Mouse (Mus musculus): ENCODE data around the gene Hpcal4. TPM values are rescaled to one million over a fixed set of nuclear protein-coding genes. Genes with fewer than 3 reads are reported as not detected.
A peak's percentile ranks its signal among the peaks of the same experiment; 100 is the strongest.
"Not testable (repeated sequence)": the region's sequence is repeated elsewhere in the genome, so short reads cannot be mapped to it uniquely, and the experiment has no call there.

Gene Hpcal4
- 100 to 1,000 TPM; 530 to 532 TPM for total RNA-seq (2021)
- long read RNA-seq, experiment 1, full-length matches to known transcripts = 1,048 of 1,239 reads
- long read RNA-seq, experiment 1, partial matches to known transcripts = 181 of 1,239 reads
- long read RNA-seq, experiment 1, other reads (novel, unspliced or antisense) = 10 of 1,239 reads
- long read RNA-seq, experiment 2, full-length matches to known transcripts = 1,216 of 1,383 reads
- long read RNA-seq, experiment 2, partial matches to known transcripts = 157 of 1,383 reads
- long read RNA-seq, experiment 2, other reads (novel, unspliced or antisense) = 10 of 1,383 reads

DNA sequence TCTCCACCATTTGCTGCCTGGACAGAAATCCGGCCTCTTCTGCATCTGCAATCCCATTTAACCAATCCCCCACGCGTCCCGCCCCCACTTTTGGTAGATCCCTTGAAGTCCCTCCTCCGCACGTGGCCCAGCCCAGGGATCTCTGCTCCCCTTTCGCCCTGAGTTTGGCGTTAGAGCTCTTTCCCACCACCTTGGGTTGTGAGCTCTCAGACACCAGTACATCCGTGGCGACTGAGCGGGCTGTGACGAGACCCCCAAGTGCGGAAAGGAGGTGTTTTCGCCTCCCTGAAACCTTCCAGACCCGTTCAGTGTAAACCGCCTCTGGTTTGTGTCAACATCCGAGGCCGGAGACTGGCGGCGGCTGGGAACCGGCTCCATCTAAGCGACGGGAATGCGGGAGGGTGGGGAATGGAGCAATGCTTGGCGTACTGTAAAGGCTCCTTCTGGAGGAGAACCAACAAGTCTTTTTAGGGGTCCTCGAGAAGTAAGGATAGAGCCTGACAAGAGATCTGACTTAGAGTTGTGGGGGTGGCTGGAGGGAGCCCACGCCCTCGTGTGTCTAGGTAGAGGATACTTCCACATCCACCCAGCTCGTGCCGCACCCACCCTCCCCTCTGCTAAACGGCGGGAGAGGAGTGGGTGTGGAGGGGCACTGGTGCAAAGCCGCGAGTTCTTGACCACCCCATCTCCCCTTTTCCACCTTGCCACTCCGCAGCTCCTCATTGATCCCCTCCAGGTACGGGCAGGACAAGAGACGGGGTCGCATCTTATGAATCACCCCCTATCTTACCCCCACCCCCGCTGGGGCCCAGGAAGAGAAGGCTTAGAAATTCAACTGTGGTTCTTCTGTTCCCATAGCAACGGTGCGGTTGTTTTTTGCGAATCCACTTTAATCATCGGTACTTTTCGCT, at the start of gene Hpcal4:
TSS of gene Hpcal4 (plus strand) at position 900 of the 911 bp plus-strand sequence.
- DNase-seq (ENCODE audit: extremely low spot score in 1 of 2, low spot score in 2 of 2) = peak; percentile 63 to 66
- no peak for TF ChIP-seq CTCF (IDR thresholded peaks at IDR 0.05)
- Histone ChIP-seq H3K27ac (peak within 1 kb of the TSS; percentile 96), H3K4me3 (peak within 1 kb of the TSS; percentile 80)
- intact Hi-C loops (cut with DNase I) = loop anchor here (2.0 kb wide), 1 partner anchor 18 kb away; no protein-coding TSS in a partner anchor

DNA sequence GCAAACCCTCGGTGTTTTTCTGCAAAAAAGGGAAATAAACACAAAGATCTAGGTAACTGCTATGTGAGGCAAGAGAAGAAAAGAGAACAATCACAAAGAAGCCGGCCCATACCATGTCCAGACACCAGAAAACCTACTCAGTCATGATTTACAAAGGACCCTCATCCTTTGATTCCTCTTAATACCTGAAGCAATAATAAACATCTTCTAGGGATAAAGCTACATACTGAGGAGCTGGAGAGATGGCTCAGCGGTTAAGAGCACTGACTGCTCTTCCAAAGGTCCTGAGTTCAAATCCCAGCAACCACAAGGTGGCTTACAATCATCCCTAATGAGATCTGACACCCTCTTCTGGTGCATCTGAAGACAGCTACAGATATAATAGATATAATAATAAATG, 45.5 kb upstream of the Hpcal4 start:
- H3K27ac ChIP-seq = no peak overlapping the region
- DNase-seq (ENCODE audit: extremely low spot score in 1 of 2, low spot score in 2 of 2) = no peak
- H3K4me3 ChIP-seq = no peak overlapping the region
- intact Hi-C loops (cut with DNase I) = no loop called here
- no peak for TF ChIP-seq CTCF (IDR thresholded peaks at IDR 0.05)

DNA sequence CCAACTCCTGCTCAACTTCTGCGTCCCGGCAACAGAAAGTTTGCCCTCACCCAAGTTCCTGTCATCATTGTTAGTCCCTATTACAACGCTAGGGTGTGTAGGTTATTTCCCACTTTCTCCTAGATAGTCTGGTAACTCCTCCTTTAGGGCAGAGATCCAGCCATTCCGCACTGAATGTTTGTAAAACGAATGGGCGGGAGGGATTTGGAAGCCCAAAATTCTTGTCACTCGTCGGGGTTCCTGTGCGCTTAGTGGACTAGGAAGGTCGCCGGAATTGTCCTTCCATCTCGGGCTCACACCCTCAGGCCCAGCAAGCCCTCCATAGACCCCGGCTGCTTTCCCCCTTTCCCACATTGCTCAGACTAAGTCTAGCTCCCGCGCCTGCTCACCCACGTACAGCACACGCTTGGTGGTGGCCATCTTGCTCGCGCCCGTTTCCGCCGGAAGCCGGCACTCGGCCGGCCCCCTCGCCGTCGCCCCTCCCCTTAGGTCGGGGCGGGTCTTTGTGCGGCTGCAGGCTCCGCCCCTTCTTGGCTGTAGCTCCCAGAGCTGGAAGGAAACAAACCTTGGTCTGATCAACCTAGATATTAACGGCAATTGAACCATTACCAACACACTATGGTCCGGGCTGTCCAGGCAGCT, 43.4 kb upstream of the Hpcal4 start, which contains the start of gene Ppie:
TSS of gene Ppie (minus strand) at position 439 of the 642 bp plus-strand sequence.
- intact Hi-C loops (cut with DNase I) = no loop called here
- DNase-seq (ENCODE audit: extremely low spot score in 1 of 2, low spot score in 2 of 2) = peak; percentile 69 to 73
- H3K4me3 ChIP-seq = peak within 1 kb of the TSS; percentile 78
- peak within 1 kb of the TSS; percentile 45; the same call in 1 of the 2 replicates for H3K27ac ChIP-seq
- TF ChIP-seq CTCF (IDR thresholded peaks at IDR 0.05) = no peak; the same call in 1 of the 2 replicates

DNA sequence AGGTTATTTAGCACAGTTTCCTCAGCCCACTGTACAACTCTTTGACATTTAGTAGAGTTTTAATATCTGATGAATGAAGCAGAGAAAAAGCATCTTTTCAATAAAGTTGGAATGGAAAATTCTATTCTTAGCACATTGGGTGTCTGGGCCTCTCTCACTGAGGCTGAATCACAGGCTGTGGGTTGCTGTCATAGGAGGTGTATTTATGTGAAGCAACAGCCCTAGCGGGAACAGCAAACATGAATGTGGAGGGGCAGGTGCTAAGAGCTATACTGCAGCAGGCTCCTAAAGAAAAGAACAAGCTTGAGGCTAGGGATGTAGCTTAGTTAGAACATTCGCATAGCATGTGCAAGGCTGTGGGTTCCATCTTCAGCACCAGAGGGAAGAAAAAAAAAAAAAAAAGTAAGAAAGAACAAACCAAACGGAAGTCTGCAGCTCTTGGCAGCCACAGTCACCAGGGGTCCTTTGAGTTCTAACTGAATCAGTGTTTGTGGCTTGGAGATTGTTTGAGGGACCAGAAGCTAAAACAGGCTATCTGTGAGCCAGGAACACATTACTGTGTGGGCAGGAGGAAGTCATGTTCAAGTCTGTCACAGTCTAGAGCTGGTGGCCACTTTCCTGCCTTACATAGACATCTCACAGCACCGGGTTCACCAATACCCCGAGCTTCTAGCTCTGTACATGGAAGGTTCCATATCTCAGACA, 35.4 kb upstream of the Hpcal4 start:
- intact Hi-C loops (cut with DNase I) = loop anchor here (1.0 kb wide), 1 partner anchor 17 kb away; no protein-coding TSS in a partner anchor
- Histone ChIP-seq H3K27ac (peak overlapping the region; percentile 57), H3K4me3 (no peak overlapping the region)
- TF ChIP-seq CTCF (IDR thresholded peaks at IDR 0.05) = no peak; the same call in 1 of the 2 replicates
- peak; percentile 26 to 55 for DNase-seq (ENCODE audit: extremely low spot score in 1 of 2, low spot score in 2 of 2)

DNA sequence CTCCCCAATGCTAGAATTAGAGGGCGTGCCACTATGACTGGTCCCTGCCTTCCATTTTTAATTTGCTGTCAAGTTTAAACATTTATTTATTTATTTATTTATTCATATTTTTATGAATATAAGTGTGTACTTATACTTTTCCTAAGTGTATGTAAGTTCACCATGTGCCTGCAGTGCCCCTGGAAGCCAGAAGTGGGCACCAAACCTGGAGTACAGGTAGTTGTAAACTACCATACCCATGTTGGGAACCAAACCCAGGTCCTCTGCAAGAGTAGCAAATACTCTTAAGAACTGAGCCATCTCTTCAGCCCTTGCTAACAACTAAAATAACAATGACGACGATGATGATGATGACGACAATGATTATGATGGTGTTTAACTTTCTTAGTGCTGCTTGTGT, 31.0 kb upstream of the Hpcal4 start:
- Histone ChIP-seq H3K4me3 (no peak overlapping the region), H3K27ac (no peak overlapping the region)
- DNase-seq (ENCODE audit: extremely low spot score in 1 of 2, low spot score in 2 of 2) = no peak
- intact Hi-C loops (cut with DNase I) = no loop called here
- TF ChIP-seq CTCF (IDR thresholded peaks at IDR 0.05) = peak; percentile 19

DNA sequence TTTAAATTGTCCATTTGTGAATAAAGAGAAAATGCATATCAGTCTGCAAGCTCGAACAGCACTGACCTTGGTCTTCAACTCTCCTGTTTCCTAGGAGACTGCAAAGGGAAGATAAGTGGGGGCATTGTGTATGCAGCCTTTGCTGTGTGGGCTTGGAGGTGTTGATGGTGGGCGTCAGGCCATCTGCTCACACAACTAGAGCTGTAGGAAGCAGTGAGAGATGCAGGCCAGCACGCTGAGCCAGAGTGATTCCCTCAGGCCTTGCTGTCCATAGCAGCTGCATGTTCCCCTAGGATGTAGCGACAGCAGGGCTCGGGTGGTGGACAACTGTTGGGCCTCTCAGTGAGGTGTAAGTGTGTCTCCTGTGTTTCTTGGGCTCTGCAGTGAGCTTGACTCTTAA, 30.1 kb upstream of the Hpcal4 start:
- no peak overlapping the region for H3K4me3 ChIP-seq
- DNase-seq (ENCODE audit: extremely low spot score in 1 of 2, low spot score in 2 of 2) = peak; percentile 65 to 83
- intact Hi-C loops (cut with DNase I) = no loop called here
- no peak for TF ChIP-seq CTCF (IDR thresholded peaks at IDR 0.05)
- H3K27ac ChIP-seq = no peak overlapping the region

DNA sequence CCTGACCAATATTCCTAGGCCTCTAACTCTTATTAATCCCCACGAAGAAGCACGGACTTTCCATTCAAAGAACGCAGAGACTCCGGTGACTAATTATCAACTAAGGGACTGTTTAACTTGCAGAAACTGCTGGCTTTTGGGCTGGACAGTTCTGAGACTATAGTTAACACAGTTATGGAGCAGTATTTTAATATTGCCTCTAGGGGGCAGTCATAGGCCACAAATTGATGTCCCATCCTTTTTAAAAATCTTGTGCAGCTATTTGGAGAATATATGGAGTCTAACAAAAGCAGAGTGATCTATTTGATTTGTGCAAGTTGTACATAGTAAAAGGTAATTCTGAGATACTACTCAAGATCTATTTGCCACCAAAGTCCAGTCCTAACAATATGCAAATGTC, 28.0 kb upstream of the Hpcal4 start:
- Histone ChIP-seq H3K27ac (no peak overlapping the region), H3K4me3 (no peak overlapping the region)
- DNase-seq (ENCODE audit: extremely low spot score in 1 of 2, low spot score in 2 of 2) = peak in 1 of 2 experiments; percentile 29
- intact Hi-C loops (cut with DNase I) = loop anchor here (1.0 to 2.0 kb wide), 2 partner anchors 46 to 99 kb away; partner anchors contain the start of gene Nt5c1a
- TF ChIP-seq CTCF (IDR thresholded peaks at IDR 0.05) = peak; percentile 76

DNA sequence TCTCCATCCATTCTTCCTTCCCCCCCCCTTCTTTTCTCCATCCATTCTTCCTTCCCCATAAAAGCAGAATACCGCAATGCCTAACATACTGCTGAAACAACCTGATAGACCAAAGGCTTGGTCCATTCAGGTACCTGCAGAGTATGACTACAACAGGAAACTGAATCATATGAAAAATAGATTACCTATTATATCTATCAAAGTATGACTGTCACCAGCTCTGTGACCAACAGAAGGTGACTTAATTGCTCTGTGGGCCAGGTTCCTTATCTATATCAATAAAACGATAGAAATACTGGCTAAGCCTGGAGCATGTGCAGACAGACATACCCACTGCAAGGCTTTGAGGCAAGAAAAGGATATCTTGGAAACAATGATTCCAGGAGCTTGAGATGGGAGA, 27.6 kb upstream of the Hpcal4 start:
- Histone ChIP-seq H3K4me3 (no peak overlapping the region), H3K27ac (no peak overlapping the region)
- intact Hi-C loops (cut with DNase I) = loop anchor here (1.0 to 2.0 kb wide), 2 partner anchors 45 to 99 kb away; partner anchors contain the start of gene Nt5c1a
- no peak for DNase-seq (ENCODE audit: extremely low spot score in 1 of 2, low spot score in 2 of 2)
- TF ChIP-seq CTCF (IDR thresholded peaks at IDR 0.05) = no peak

DNA sequence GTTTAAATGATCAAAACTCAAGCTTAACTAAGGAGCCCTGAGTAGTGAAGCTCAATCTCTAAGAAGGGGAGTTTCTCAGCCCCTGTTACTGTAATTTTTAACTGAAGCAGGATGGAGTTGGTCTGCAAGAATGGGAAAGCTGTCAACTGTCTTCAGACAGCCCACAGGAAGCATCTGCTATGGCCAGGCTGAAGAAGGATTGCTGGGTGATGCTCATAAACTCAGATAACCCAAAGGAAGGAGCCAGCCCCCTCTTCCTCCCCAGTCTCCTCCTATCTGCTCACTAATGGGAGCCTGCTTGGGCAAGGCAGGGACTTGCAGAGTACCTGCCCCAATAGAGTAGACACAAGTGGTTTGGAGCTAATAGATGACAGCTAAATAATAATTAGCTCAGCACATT, 27.2 kb upstream of the Hpcal4 start:
- no peak for TF ChIP-seq CTCF (IDR thresholded peaks at IDR 0.05)
- intact Hi-C loops (cut with DNase I) = loop anchor here (1.0 to 2.0 kb wide), 2 partner anchors 45 to 98 kb away; partner anchors contain the start of gene Nt5c1a
- no peak overlapping the region for H3K27ac ChIP-seq
- H3K4me3 ChIP-seq = no peak overlapping the region
- DNase-seq (ENCODE audit: extremely low spot score in 1 of 2, low spot score in 2 of 2) = no peak

DNA sequence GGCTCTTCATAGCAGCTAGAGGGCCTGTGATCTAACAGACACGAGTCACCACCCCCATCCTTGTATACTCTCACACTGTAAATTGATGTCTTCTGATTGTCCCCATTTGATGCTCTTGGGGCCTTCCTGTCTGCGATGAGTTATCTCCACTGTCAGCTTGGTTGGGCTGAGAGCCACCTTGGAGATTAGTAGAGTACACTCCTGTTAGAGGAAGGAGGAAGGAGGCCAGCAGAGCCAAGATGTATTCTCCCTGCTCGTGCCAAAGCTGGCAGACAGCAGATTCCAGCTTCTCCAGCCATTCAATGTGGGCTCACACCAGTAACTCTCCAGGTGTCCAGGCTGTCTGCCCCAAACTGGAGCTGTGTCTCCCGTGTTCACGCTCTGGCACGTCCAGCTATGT, 22.5 kb upstream of the Hpcal4 start:
- intact Hi-C loops (cut with DNase I) = no loop called here
- TF ChIP-seq CTCF (IDR thresholded peaks at IDR 0.05) = no peak
- no peak for DNase-seq (ENCODE audit: extremely low spot score in 1 of 2, low spot score in 2 of 2)
- H3K4me3 ChIP-seq = no peak overlapping the region
- H3K27ac ChIP-seq = no peak overlapping the region

DNA sequence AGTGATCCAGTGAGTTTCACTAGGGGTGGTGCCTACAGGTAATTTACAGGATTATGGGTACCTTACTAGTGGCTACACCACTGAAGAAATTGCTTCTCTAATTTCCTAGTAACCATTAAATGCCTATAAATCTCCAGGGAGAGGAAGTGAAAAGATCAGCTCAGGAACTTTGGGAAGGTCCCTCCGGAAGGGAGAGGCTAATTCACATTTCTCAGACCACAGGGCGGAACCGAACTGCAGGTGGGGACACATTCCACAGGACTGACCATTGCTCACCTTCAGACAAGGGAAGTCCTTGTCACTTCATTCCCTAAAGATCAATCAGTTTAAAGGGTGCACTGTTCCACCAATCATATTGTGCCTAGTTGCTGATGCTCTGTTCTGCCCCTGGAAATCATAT, 21.8 kb upstream of the Hpcal4 start:
- DNase-seq (ENCODE audit: extremely low spot score in 1 of 2, low spot score in 2 of 2); intact Hi-C loops (cut with DNase I); H3K27ac ChIP-seq; H3K4me3 ChIP-seq: not testable (repeated sequence)
